Mouse (Mus musculus): ENCODE results near the gene Gsto2. TPM values are rescaled to one million over a fixed set of nuclear protein-coding genes. Genes with fewer than 3 reads are reported as not detected.
A peak's percentile ranks its signal among the peaks of the same experiment; 100 is the strongest.

The Gsto2 gene
- polyA plus RNA-seq, 1 experiment from 2014 or later: 1.0 TPM

- no peak overlapping the region for H3K9ac ChIP-seq (ENCODE audit: low read length)
- no peak overlapping the region for H3K27ac ChIP-seq (ENCODE audit: low read depth)
- H3K27me3 ChIP-seq (replicated peaks; ENCODE audit: control insufficient read depth, insufficient read depth, low read length): no peaks in the 10 kb centered on the region
- WGBS: 72% methylated on average over 4 of the region's 4 CpGs
- no peak overlapping the region for H3K4me3 ChIP-seq (ENCODE audit: low read depth, low read length)
- no peaks in the 10 kb centered on the region for H3K36me3 ChIP-seq (ENCODE audit: control insufficient read depth, insufficient read depth, low read length)
- H3K9me3 ChIP-seq (ENCODE audit: control insufficient read depth, low read length): no peaks in the 10 kb centered on the region
- no peak for DNase-seq (ENCODE audit: low spot score)
- ATAC-seq (replicated peaks; ENCODE audit: low FRiP score, low TSS enrichment, low read depth): no peak
- H3K4me2 ChIP-seq (ENCODE audit: low read length): no peak overlapping the region
- peaks cover 27% of the 10 kb centered on the region for H3K4me1 ChIP-seq (replicated peaks; ENCODE audit: control insufficient read depth, insufficient read depth, low read length)
Observed at GRCm38 (mm10) chr19:47905081-47905480, 39.7 kb downstream of the Gsto2 start.

- Histone ChIP-seq H3K9ac (ENCODE audit: low read length) (no peak overlapping the region), H3K27ac (ENCODE audit: low read depth) (no peak overlapping the region), H3K36me3 (ENCODE audit: control insufficient read depth, insufficient read depth, low read length) (no peaks in the 10 kb centered on the region), H3K4me2 (ENCODE audit: low read length) (no peak overlapping the region), H3K9me3 (ENCODE audit: control insufficient read depth, low read length) (no peaks in the 10 kb centered on the region), H3K4me1 (replicated peaks; ENCODE audit: control insufficient read depth, insufficient read depth, low read length) (peaks cover 27% of the 10 kb centered on the region), H3K27me3 (replicated peaks; ENCODE audit: control insufficient read depth, insufficient read depth, low read length) (no peaks in the 10 kb centered on the region), H3K4me3 (ENCODE audit: low read depth, low read length) (no peak overlapping the region)
- DNase-seq (ENCODE audit: low spot score) (no peak), ATAC-seq (replicated peaks; ENCODE audit: low FRiP score, low TSS enrichment, low read depth) (no peak)
- WGBS: 79% methylated on average over 5 of the region's 5 CpGs
Observed at GRCm38 (mm10) chr19:47905603-47906002, 40.3 kb downstream of the Gsto2 start.

- 91% methylated on average over 9 of the region's 9 CpGs for WGBS
- Histone ChIP-seq H3K4me3 (ENCODE audit: low read depth, low read length) (no peak overlapping the region), H3K27ac (ENCODE audit: low read depth) (no peak overlapping the region), H3K4me2 (ENCODE audit: low read length) (no peak overlapping the region), H3K9me3 (ENCODE audit: control insufficient read depth, low read length) (no peaks in the 10 kb centered on the region), H3K9ac (ENCODE audit: low read length) (no peak overlapping the region), H3K27me3 (replicated peaks; ENCODE audit: control insufficient read depth, insufficient read depth, low read length) (no peaks in the 10 kb centered on the region), H3K36me3 (ENCODE audit: control insufficient read depth, insufficient read depth, low read length) (no peaks in the 10 kb centered on the region), H3K4me1 (replicated peaks; ENCODE audit: control insufficient read depth, insufficient read depth, low read length) (peaks cover 28% of the 10 kb centered on the region)
- ATAC-seq (replicated peaks; ENCODE audit: low FRiP score, low TSS enrichment, low read depth) (no peak), DNase-seq (ENCODE audit: low spot score) (no peak)
Observed at GRCm38 (mm10) chr19:47907596-47907995, 42.3 kb downstream of the Gsto2 start.

GRCm38 (mm10) chr19:47908961-47909371 lies 43.6 kb downstream of the Gsto2 start:
- no peak overlapping the region for H3K4me3 ChIP-seq (ENCODE audit: low read depth, low read length)
- peaks cover 19% of the 10 kb centered on the region for H3K4me1 ChIP-seq (replicated peaks; ENCODE audit: control insufficient read depth, insufficient read depth, low read length)
- H3K9ac ChIP-seq (ENCODE audit: low read length): no peak overlapping the region
- H3K9me3 ChIP-seq (ENCODE audit: control insufficient read depth, low read length): no peaks in the 10 kb centered on the region
- H3K27me3 ChIP-seq (replicated peaks; ENCODE audit: control insufficient read depth, insufficient read depth, low read length): no peaks in the 10 kb centered on the region
- no peaks in the 10 kb centered on the region for H3K36me3 ChIP-seq (ENCODE audit: control insufficient read depth, insufficient read depth, low read length)
- DNase-seq (ENCODE audit: low spot score) (no peak), ATAC-seq (replicated peaks; ENCODE audit: low FRiP score, low TSS enrichment, low read depth) (no peak)
- no peak overlapping the region for H3K4me2 ChIP-seq (ENCODE audit: low read length)
- WGBS: 23% methylated on average over 6 of the region's 6 CpGs
- H3K27ac ChIP-seq (ENCODE audit: low read depth): no peak overlapping the region

GRCm38 (mm10) chr19:47909387-47910116 lies 44.2 kb downstream of the Gsto2 start:
- peak overlapping the region; percentile 6; the same call in 1 of the 2 replicates for H3K4me3 ChIP-seq (ENCODE audit: low read depth, low read length)
- peaks cover 19% of the 10 kb centered on the region for H3K4me1 ChIP-seq (replicated peaks; ENCODE audit: control insufficient read depth, insufficient read depth, low read length)
- WGBS: 8% methylated on average over 10 of the region's 10 CpGs
- DNase-seq (ENCODE audit: low spot score): no peak
- no peaks in the 10 kb centered on the region for H3K9me3 ChIP-seq (ENCODE audit: control insufficient read depth, low read length)
- peak; percentile 47; the same call in 1 of the 2 replicates for ATAC-seq (replicated peaks; ENCODE audit: low FRiP score, low TSS enrichment, low read depth)
- H3K27ac ChIP-seq (ENCODE audit: low read depth): no peak overlapping the region
- peak overlapping the region; percentile 34 for H3K9ac ChIP-seq (ENCODE audit: low read length)
- peak overlapping the region; percentile 43 for H3K4me2 ChIP-seq (ENCODE audit: low read length)
- H3K27me3 ChIP-seq (replicated peaks; ENCODE audit: control insufficient read depth, insufficient read depth, low read length): no peaks in the 10 kb centered on the region
- 0 out of 2 replicates have a peak, but pooled peaks cover 4% of the 10 kb centered on the region for H3K36me3 ChIP-seq (ENCODE audit: control insufficient read depth, insufficient read depth, low read length)

- no peak overlapping the region for H3K27ac ChIP-seq (ENCODE audit: low read depth)
- H3K4me1 ChIP-seq (replicated peaks; ENCODE audit: control insufficient read depth, insufficient read depth, low read length): peaks cover 19% of the 10 kb centered on the region
- 40% methylated on average over 4 of the region's 4 CpGs for WGBS
- ATAC-seq (replicated peaks; ENCODE audit: low FRiP score, low TSS enrichment, low read depth) (no peak), DNase-seq (ENCODE audit: low spot score) (no peak)
- H3K4me3 ChIP-seq (ENCODE audit: low read depth, low read length): no peak overlapping the region
- H3K9ac ChIP-seq (ENCODE audit: low read length): no peak overlapping the region
- H3K9me3 ChIP-seq (ENCODE audit: control insufficient read depth, low read length): no peaks in the 10 kb centered on the region
- 0 out of 2 replicates have a peak, but pooled peaks cover 8% of the 10 kb centered on the region for H3K36me3 ChIP-seq (ENCODE audit: control insufficient read depth, insufficient read depth, low read length)
- H3K27me3 ChIP-seq (replicated peaks; ENCODE audit: control insufficient read depth, insufficient read depth, low read length): no peaks in the 10 kb centered on the region
- H3K4me2 ChIP-seq (ENCODE audit: low read length): peak overlapping the region; percentile 43; the same call in 1 of the 2 replicates
Observed at GRCm38 (mm10) chr19:47910117-47910618, 44.8 kb downstream of the Gsto2 start.

GRCm38 (mm10) chr19:47910751-47911150 lies 45.4 kb downstream of the Gsto2 start:
- no peak for ATAC-seq (replicated peaks; ENCODE audit: low FRiP score, low TSS enrichment, low read depth)

GRCm38 (mm10) chr19:47913344-47913743 lies 48.0 kb downstream of the Gsto2 start:
- no peak overlapping the region for H3K4me2 ChIP-seq (ENCODE audit: low read length)
- no peak overlapping the region for H3K4me3 ChIP-seq (ENCODE audit: low read depth, low read length)
- DNase-seq (ENCODE audit: low spot score): no peak
- H3K27me3 ChIP-seq (replicated peaks; ENCODE audit: control insufficient read depth, insufficient read depth, low read length): no peaks in the 10 kb centered on the region
- H3K27ac ChIP-seq (ENCODE audit: low read depth): no peak overlapping the region
- peaks cover 34% of the 10 kb centered on the region for H3K4me1 ChIP-seq (replicated peaks; ENCODE audit: control insufficient read depth, insufficient read depth, low read length)
- no peak overlapping the region for H3K9ac ChIP-seq (ENCODE audit: low read length)
- 86% methylated on average over 7 of the region's 7 CpGs for WGBS
- no peaks in the 10 kb centered on the region for H3K9me3 ChIP-seq (ENCODE audit: control insufficient read depth, low read length)
- ATAC-seq (replicated peaks; ENCODE audit: low FRiP score, low TSS enrichment, low read depth): no peak
- H3K36me3 ChIP-seq (ENCODE audit: control insufficient read depth, insufficient read depth, low read length): 0 out of 2 replicates have a peak, but pooled peaks cover 8% of the 10 kb centered on the region

More at GRCm38 (mm10) chr19:47910751-47911150, 45.4 kb downstream of the Gsto2 start:
- no peak overlapping the region for H3K4me3 ChIP-seq (ENCODE audit: low read depth, low read length)
- H3K27me3 ChIP-seq (replicated peaks; ENCODE audit: control insufficient read depth, insufficient read depth, low read length): no peaks in the 10 kb centered on the region
- H3K9ac ChIP-seq (ENCODE audit: low read length): no peak overlapping the region
- H3K27ac ChIP-seq (ENCODE audit: low read depth): no peak overlapping the region
- H3K4me1 ChIP-seq (replicated peaks; ENCODE audit: control insufficient read depth, insufficient read depth, low read length): peaks cover 19% of the 10 kb centered on the region
- H3K4me2 ChIP-seq (ENCODE audit: low read length): no peak overlapping the region
- H3K9me3 ChIP-seq (ENCODE audit: control insufficient read depth, low read length): no peaks in the 10 kb centered on the region
- WGBS: 86% methylated on average over 4 of the region's 4 CpGs
- H3K36me3 ChIP-seq (ENCODE audit: control insufficient read depth, insufficient read depth, low read length): 0 out of 2 replicates have a peak, but pooled peaks cover 8% of the 10 kb centered on the region
- no peak for DNase-seq (ENCODE audit: low spot score)

Data from intestine, embryonic 14.5 days (tissue).